Mouse (Mus musculus) kidney, postnatal 10 days (tissue): ENCODE measurements at regions not wholly inside any gene's neighbourhood (a gene's known extent, or its start where the extent isn't known, plus 50 kb on each side); places are given as distances from the start of the nearest gene placed in this dataset.

ENCODE experiments used
- DNase-seq: peaks from one replicate; pipeline ENCODE4 v3.0.0; 2021; ENCODE audit warnings: mixed read lengths

DNA sequence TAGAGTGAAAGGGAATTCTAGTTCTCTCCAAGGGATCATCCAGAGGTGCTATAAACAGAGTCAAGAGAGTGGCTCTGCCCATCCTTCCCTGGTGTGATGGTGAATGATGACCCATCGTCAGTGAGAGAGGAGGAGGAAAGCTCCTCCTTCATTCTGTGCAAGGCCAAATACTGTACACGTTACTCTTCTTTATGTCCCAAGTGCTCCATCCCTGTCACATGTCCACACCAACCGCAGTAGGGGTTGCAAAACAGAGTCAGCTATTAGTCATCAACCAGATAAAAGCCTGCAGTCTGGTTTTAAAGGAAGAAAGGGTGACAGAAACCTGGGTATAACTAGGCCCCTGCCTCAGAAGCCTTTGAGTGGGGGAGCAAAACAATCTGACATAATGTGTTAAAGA is 512.2 kb downstream of the Ccdc171 start:
- DNase-seq, result no peak

DNA sequence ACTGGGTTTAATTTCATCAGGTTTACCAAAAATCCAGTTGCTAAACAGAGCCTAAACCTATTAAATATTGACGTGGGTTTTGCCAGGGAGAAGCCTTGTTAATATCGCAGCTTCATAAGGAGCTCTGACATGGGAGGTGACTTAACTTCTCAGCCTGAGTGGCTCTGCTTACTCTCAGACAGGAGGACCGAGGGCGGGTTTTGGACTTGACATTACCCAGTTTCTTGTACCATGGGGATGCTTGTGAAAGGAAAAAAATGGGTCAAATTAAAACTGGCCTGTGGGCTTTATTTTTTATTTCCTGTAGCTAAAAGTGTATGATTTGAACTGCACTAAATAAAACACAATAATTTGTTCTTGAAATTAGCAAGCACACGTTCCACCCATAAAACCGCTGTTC is 524.9 kb downstream of the Ccdc171 start:
- no peak for DNase-seq

DNA sequence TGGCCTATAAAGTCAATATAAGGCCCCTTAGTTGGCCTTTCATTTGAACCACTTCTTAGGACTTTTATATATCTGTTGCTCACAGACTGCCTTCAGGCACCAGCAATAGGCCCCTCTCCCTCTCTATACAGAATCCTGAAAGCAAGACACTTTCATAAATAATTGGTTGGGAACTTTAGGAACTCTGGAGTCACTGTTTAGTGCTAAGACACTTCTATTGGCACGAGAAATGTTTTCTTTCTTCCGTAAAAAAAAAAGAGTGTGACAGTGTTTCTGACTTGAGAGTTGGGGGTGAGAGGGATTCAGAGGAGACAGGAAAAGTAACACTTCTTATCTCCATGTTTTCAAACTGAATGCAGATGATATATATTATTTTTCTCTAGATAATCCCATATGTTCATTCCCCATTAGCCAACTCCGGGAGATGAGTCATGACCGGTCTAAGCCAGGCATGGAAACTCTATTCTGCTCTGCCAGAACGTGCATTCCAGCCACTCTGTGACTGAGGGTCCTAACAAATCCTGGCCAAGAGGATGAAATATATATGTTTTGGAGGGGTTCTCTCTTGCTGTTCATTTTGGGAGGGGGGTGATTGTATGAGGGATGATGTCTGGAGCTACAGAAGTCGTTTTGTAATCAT is 531.6 kb downstream of the Ccdc171 start:
- DNase-seq, result no peak

DNA sequence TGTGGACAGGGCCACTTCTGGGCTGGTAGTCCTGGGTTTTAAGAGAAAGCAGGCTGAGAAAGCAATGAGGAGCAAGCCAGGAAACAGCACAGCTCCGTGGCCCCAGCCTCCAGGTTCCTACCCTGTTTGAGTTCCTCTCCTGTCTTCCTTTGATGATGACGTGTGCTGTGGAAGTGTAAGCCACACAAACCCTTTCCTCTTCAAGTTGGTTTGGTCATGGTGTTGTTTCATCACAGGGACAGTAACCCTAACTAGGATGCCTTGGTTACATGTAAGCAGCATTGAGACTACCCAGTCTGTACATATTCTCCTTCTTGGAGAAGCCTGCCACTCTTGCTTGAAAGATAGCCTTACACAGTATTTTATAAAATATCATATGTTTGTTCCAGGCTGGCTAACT is 534.8 kb downstream of the Ccdc171 start:
- DNase-seq, result no peak

DNA sequence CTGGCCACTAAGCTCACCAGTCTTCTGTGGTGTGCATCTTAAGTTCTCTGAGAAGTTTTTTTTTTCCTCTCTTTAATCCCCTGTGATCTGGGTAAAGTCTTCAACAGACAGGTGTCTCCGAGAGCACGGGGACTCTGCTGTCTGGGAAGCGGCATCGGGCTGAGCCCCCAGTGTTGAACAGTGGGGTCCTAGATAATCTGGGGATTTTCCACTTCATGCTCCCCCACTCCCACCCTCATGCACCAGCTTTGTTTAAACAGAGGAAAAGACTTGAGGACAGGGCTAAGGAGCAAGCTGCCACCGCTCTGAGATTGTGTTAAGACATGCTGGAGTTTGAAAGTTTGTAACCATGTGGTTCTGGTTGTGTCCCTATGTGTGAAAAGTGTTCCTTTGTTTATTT is 538.4 kb downstream of the Ccdc171 start:
- no peak for DNase-seq

DNA sequence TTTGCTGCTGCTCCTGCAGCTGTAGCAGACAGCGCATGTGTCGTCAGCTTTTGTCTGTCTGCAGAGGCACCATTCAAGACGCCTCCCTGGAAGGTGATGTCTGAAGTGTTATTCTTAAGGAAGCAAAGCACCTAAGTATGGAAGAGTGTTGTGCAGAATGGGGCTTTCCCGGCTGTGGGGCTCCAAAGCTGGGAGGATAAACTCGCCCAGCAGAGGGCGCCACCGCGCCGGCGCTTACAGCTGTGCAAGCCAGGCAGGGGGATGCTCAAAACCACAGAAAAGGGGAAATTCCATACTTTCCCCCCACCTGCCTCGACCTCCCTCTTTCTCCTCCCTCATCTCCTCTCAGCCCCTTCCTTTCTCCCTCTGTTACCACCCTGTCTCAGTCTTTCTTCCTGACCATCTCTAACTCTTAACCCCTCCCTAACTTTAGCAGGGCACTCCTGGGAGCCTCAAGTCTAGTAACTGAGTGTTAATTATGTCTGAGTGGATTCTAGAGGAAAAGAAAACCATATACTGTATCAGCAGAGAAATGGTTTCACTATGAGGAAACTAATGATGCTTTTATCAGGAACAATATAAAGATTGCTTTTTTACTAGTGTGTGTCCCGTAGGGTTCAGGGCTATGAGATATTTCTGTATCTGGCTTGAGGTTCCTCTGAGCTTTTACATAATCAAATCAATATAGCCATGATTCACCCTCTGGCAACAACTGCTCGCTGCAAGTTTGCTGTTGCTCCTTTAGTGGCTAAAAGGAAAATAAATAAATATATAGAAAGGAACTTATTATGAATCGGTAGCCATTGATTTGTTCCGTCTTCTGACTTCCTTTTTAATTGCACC is 539.5 kb downstream of the Ccdc171 start:
- DNase-seq, result peak; percentile 92

DNA sequence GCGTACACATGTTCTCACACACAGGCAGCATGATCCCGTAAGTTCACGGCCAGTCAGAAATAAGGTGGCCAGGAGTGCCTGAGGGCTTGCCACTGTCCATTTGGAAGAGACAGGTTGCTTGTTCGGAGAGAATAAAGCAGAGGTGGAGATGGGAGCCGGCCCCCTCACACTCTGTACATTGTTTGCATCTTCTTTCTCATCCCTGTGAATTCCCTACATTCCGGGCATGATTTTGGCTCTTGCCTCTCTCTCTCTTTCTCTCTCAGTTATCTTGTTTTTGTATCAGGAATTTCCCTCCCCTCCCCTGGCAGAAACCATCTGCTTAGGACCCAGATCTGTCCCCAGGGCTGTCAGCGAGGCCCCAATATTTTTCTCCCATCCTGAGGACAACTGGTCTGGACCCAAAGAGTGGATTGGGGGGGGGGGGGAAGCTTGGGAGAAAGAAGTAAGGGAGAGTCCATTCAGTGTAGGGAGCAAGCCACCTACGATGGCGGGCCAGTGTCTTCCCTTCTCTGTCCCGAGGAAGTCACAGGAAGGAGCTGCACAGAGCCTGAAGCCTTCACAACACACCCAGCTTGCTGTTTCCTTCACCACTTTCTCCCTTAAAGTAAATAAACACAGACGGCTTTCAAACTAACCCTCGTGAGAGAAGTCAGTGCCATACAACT is 540.2 kb downstream of the Ccdc171 start:
- DNase-seq, result no peak

DNA sequence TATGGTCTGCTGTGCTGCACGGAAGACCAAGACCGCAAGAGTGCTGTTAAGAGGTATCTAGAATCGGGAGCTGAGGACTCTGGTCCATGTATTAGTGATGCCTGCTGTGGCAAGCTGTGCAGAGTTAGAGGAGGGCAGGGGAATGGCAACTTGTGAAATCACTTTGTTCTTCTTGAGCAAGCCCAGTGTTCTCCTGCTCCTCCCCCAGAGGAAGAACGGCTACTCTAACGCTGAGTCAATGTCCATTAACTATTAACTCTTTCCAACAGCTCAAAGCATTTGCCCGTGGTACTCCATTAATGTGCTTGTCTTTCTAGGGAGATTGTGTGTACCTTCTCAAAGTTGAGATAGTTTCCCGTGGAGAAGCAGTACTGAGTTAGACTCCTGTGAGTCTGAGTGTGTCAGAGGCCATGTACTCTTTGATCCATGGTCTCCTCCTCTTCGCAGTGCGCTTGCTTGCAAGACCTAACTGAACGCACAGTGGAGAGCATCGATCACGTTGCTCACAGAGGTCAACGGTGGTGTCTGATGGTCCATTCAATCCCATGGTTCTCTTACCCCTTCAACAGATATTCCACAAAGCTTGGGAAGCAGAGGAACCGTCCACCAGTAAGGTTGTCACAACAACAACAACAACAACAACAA is 542.7 kb downstream of the Ccdc171 start:
- DNase-seq, result no peak

DNA sequence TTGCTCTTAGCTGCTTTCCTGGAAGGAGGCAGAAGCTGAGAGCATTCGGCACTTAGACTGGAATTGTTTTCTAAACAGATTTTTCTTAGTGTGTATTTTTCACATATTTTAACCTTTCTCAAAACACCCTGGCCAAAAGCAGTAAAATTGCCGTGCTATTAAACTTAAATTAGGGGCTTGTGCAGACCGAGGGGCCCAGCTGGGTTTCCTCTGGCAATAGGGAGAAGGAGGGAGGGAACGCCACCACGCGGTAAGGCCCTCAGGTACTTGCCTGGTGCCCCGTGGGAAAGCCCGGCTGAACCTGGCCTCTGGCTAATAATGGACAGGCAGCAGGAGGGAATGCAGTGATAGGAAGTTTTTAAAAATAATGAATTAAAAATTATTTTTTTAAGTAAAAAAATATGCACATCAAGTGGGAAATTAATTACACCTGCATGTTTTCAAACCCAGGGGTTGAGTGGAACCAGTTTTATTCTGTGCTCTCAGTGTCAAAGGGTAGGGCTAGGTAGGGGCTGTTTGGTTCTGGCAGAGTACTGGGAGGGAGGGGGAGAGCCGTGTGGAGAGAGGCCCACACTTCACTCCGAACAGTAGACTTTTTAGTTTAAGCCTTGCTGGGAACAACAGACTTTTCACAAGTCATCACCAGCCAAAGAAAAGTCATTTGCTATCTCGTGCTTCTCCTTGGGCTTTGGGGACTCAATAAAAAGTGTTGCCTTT is 543.8 kb downstream of the Ccdc171 start:
- DNase-seq, result peak; percentile 54

DNA sequence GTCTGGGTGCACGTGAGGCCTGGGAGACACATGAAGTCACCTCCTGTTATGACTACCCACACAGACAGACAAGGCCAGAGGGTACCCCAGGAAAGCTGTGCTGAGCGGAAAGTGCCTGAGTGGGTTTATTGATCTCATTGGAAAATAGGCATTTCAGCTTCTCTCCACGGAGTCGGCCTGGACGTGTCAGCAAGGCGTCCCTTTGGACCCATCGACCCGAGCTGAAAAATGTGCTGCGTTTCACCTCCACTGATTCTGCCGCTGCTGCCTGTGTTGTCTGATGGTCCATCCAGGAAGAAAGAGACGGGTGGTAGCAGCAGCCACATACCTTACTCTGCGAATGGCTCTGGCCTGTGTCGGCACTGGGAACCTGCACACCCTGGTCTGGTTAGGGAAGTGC is 544.3 kb downstream of the Ccdc171 start:
- DNase-seq, result no peak

DNA sequence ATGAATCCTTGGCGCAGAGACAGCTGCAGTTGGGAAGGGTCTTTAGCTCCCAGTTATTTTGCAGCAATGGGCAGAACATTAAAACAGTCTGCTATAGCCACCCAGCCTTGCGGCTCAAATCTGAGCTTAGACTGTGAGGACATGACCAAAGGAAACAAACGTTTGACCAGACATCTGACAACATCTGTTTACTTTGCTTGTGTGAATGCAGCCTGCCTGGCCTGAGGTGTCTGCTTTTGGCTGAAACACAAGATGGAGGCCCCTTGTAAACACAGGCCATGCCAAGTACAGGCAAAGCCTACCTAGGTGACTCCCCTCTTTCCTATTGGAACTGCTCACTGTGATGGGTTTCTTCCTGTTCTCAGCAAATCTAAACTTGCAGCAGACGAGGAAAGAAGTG is 544.7 kb downstream of the Ccdc171 start:
- DNase-seq, result no peak

DNA sequence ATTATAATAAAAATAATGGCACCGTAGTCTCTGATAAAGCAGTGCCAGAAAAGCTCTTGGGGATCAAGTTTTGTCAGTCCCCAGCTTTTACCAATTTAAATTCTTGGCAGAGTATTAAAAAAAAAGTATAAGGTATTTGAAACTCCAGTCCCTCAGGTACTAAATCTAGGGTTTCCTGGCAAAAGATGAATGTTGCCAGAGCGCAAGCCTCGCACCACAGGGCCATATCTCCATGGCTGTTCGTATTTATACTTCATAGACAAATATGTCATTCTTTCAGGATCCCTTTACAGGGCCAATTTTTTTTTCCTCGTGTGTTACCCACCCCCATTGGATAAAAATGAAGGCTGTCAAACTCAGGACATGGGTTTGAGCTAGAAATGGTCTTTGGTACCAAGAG is 546.8 kb downstream of the Ccdc171 start:
- DNase-seq, result no peak

DNA sequence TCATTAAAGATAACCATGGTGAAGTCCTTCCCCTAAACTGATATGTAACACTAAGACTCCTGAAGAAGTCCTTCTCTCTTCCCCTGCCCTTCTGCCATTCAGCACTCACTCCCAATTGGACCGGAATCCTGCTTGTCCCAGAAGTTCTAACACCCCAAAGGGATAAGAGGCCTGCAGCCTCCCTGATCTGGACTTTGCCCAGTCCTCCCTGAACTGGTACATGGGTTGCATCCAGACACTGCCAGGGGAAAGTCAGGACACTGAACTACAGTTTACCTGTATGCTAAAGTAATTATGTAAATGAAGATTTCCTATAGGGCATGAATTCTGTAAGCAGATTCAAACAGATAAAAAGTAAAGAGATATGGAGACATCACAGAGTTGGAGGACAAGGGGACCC is 551.2 kb downstream of the Ccdc171 start:
- DNase-seq, result no peak

DNA sequence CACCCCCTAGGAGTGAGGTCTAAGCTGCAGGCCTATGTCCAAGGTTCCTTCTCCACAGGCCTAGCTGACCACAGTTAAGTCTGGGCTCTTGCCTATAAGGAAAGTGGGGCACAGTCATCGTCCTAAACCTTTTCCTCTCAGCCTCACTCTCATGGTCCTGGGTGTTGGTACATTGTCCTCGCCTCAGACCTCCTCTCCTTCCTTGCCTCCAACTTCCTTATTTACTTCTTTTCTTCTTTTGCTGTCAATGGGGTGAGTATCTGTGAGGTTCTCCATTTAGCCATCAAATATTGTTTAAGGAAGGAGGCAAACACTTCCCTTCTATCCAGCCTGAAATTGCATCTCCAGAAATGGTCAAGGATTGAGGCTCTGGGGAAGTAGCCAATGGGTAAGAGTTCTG is 554.2 kb downstream of the Ccdc171 start:
- DNase-seq, result no peak

DNA sequence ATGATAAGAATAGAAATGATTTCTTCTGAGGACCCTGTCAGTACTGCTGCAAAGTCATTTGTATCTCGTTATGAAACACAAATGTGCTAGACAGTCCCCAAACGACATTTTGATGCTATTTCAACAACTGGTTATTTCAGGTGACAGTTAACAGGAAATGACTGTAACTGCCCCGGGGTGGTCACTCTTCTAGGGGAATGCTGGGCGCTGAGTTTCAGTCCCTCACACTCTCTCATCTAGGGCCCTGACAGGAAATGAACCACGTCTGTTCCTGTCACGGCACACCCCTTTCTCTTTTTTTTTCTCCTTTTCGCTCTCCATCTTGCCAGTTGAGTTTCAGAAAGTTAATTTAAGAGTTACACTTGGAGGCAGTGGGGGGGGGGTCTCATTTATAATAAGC is 556.2 kb downstream of the Ccdc171 start:
- DNase-seq, result no peak

DNA sequence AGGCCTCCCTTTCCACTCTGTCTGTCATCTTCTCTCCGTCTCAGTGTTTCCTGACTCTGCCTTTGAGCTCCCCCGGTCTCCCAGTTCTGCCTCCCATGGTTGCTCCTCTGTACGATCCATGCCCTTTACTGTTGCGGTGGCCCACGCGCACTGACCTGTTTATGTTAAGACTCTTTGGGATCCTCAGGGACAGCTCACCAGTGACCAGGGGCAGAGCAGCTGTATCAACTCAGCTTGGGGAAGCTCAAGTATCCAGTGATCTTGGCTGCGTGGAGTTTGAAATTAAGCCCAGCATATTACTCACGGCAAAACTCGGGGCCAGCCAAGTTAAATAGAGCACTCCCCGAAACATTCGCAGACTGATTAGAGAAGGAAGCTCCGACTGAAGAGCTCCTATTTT is 562.8 kb downstream of the Ccdc171 start:
- peak; percentile 73 for DNase-seq

DNA sequence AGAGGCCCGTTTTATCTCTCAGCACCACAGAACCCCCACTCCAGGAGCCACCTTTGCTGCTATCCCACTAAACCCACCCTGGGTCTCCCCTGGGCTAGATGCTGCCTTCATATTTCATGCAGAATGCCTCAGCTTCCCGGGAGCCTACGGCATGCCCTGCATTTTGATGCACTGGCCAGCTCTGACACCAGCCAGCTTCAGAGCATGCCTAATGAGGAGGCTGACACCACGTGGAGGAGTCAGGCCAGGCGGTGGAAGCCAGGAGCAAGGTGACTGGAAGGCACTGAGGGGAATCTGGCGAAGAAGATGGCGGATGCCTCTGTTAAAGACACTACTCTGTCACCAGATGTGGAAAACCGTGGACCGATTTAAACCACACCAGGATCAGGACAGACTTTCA is 567.2 kb downstream of the Ccdc171 start:
- DNase-seq, result no peak

DNA sequence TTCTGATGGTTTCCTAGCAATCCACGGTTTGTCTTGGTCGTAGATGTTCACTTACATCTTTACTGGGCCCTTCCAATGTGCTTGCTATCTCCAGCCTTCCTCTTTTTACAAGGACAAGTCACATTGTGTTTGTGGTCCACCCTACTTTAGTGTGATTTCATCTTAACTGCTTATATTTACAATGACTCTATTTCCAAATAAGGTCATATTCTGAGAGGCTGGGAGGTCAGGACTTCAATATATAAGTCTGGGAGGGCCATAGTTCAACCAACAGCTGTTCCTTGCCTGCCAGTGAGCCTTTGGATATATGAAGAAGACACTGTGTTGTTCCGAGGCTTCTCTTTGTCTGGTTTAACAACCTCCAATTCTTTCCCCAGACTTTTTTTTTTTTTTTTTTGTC is 569.9 kb downstream of the Ccdc171 start:
- no peak for DNase-seq

DNA sequence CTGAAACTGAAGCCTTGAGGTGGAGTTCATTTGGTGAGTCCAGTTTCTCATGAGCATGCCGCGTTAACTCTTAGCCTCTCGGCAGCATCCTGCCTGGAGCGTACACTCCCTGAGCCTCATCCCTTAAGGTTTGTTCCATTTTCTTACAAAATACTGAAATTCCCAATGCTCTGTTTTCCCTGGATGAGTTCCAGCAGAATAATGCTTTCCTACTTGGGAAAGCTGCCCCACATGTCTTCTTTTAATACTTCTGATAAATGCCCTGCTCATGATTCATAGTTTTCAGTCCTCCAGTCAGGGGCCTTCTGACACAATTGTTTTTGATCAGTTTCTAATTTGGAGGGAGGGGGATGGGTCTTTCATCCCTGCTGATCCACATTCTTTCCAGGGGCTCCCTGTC is 570.7 kb downstream of the Ccdc171 start:
- no peak for DNase-seq

DNA sequence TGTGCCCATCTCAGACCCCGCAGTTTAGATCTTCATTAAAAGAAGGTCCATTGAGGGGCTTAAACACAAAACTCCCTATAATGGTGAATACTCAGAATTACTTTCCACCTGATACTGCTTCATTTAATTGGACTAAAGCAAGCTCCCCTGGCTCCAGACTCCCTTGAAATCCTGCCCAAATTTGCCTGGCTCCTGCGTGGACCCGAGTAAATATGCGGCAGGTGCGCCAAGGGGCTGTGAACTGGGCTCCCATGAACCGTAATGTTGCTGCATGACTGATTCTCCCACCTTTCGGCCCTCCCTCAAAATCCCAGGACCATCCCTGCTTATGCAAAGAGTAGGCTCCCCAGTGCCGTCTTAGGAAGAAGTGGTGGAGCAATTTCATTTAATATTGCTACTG is 573.7 kb downstream of the Ccdc171 start:
- no peak for DNase-seq

DNA sequence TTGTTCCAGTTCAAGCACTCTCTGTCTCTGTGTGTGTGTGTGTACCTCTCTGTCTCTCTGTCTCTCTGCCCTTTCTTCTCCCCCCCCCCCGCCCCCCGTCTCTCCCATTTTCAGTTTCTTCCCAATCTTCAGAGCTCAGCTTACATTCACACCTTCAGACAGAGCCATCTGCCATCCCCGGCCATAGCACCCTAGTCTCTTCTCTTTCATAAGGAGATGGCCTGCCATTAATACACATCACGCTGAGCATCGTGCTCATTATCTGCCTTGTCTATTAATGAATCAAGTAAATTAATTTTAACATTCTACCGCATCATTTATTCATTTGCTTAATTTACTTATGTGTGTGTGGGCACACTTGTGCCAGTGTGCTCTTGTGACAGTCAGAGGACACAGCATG is 573.2 kb downstream of the Bnc2 start:
- no peak for DNase-seq

DNA sequence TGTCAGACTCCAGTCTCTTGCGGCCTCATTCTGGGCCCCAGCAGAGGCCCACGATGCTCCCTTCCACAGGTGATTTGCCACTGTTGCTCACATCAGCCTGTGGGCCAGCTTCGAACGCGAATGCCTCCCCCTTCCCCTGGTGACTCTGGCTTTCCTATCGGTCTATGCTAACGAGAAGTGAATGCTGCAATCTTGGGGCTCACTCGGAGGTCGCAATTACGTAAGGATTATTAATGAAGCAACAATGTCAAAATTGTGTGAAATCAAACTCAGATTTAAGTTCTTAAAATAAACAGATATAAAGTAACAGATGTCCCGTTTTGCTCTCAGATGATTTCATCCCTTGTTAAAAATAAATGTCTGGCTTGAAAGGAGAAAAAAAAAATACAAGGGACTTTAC is 572.3 kb downstream of the Bnc2 start:
- DNase-seq, result no peak

DNA sequence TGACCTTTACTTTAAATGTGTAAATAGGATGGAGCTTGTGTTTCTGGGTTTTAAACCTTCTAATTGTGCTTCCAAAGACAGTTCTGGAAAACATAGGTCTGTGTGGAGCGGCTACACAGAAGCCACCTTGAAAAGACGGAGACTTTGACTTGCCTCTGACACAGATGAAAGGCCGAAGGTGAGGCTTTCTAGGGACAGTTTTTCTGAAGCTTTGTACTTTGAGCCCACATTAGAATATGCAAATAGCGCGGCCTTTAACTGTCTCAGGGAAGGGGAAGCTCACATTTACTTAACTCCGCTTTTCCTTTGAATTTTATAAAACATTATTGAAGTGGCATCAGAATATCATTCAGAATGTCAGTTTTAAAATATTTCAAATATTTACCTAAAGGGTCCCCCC is 566.5 kb downstream of the Bnc2 start:
- DNase-seq, result no peak
